Mouse (Mus musculus) adrenal gland, adult 18-20 months (tissue): ENCODE measurements around the gene Bsn. TPM values are rescaled to one million over a fixed set of nuclear protein-coding genes. Genes with fewer than 3 reads are reported as not detected.
A peak's percentile ranks its signal among the peaks of the same experiment; 100 is the strongest.

Source experiments
- DNase-seq, 2 experiments: peaks; one replicate each; pipeline ENCODE4 v3.0.0; 2021 to 2022; ENCODE audit warnings: low spot score in 2 of 2
- total RNA-seq, 2 experiments: library from RNA; stranded (reverse); gene quantifications; 1 replicate in 1 of 2; 2 replicates in 1 of 2; pipeline ENCODE4 v1.2.3; 2021

Gene Bsn
- total RNA-seq, 2 experiments from 2014 or later, result 1.8 to 3.1 TPM

- no peak for DNase-seq
Measured at GRCm38 (mm10) chr9:108095949-108096712, 94.1 kb downstream of the Bsn start.

GRCm38 (mm10) chr9:108095518-108095917, 94.7 kb downstream of the Bsn start:
- DNase-seq, result peak; percentile 48 to 52

- peak in 1 of 2 experiments; percentile 41 for DNase-seq
Measured at GRCm38 (mm10) chr9:108094998-108095411, 95.2 kb downstream of the Bsn start.

- peak; percentile 94 to 95 for DNase-seq
Measured at GRCm38 (mm10) chr9:108094184-108094941, 95.8 kb downstream of the Bsn start, which contains the start of gene Apeh. Gene Apeh (minus strand): TSS chr9:108094606.

- DNase-seq, result no peak
Measured at GRCm38 (mm10) chr9:108093586-108093985, 96.6 kb downstream of the Bsn start.

GRCm38 (mm10) chr9:108090611-108091120, 99.5 kb downstream of the Bsn start:
- no peak for DNase-seq

- no peak for DNase-seq
Measured at GRCm38 (mm10) chr9:108085261-108085660, 104.9 kb downstream of the Bsn start.

- no peak for DNase-seq
Measured at GRCm38 (mm10) chr9:108083561-108083960, 106.6 kb downstream of the Bsn start.

- DNase-seq, result no peak
Measured at GRCm38 (mm10) chr9:108082988-108083431, 107.2 kb downstream of the Bsn start, which contains the start of gene Rnf123. Gene Rnf123 (minus strand): TSS chr9:108083346.

GRCm38 (mm10) chr9:108082549-108082948, 107.6 kb downstream of the Bsn start:
- no peak for DNase-seq

GRCm38 (mm10) chr9:108080168-108080567, 110.0 kb downstream of the Bsn start, which contains the start of gene Mst1:
Gene Mst1 (plus strand): TSS chr9:108080436.
- DNase-seq, result no peak

GRCm38 (mm10) chr9:108073141-108073930, 116.8 kb downstream of the Bsn start:
- no peak for DNase-seq

GRCm38 (mm10) chr9:108072481-108072924, 117.7 kb downstream of the Bsn start:
- no peak for DNase-seq

- DNase-seq, result no peak
Measured at GRCm38 (mm10) chr9:108071801-108072200, 118.4 kb downstream of the Bsn start.

- no peak for DNase-seq
Measured at GRCm38 (mm10) chr9:108069529-108069928, 120.7 kb downstream of the Bsn start.

GRCm38 (mm10) chr9:108069007-108069406, 121.2 kb downstream of the Bsn start:
- DNase-seq, result no peak

GRCm38 (mm10) chr9:108067900-108068299, 122.3 kb downstream of the Bsn start:
- DNase-seq, result peak; percentile 82 to 84

GRCm38 (mm10) chr9:108067199-108067598, 123.0 kb downstream of the Bsn start:
- no peak for DNase-seq

- peak; percentile 57 to 58 for DNase-seq
Measured at GRCm38 (mm10) chr9:108065491-108066011, 124.6 kb downstream of the Bsn start.

GRCm38 (mm10) chr9:108063361-108063760, 126.8 kb downstream of the Bsn start:
- DNase-seq, result no peak
